Mouse (Mus musculus): ENCODE measurements around the gene Dagla. TPM values are rescaled to one million over a fixed set of nuclear protein-coding genes. Genes with fewer than 3 reads are reported as not detected.
A peak's percentile ranks its signal among the peaks of the same experiment; 100 is the strongest.

The Dagla gene
- polyA plus RNA-seq, 1 experiment from 2014 or later: 3.4 TPM

GRCm38 (mm10) chr19:10231016-10231415 is 73.7 kb downstream of the Dagla start:
- no peak for TF ChIP-seq CTCF (IDR thresholded peaks at IDR 0.05; ENCODE audit: low read depth)
- Histone ChIP-seq H3K9me3 (ENCODE audit: low read depth, low read length) (no peaks in the 10 kb centered on the region), H3K36me3 (ENCODE audit: insufficient read depth) (0 out of 2 replicates have a peak, but pooled peaks cover 9% of the 10 kb centered on the region), H3K4me1 (ENCODE audit: insufficient read depth) (peaks cover 4% of the 10 kb centered on the region; the same call in 1 of the 2 replicates), H3K27me3 (ENCODE audit: insufficient read depth, low read length) (no peaks in the 10 kb centered on the region), H3K9ac (no peak overlapping the region), H3K4me2 (no peak overlapping the region), H3K27ac (ENCODE audit: low read depth) (no peak overlapping the region; the same call in 1 of the 2 replicates), H3K4me3 (ENCODE audit: low read depth, low read length) (no peak overlapping the region)
- peak; percentile 60 for ATAC-seq (ENCODE audit: insufficient read depth)
- peak; percentile 67 for DNase-seq
- 19% methylated on average over 7 of the region's 7 CpGs for WGBS

- WGBS: 34% methylated on average over 4 of the region's 4 CpGs
- DNase-seq (peak; percentile 57), ATAC-seq (ENCODE audit: insufficient read depth) (no peak)
- 0 out of 2 replicates have a peak, but pooled peaks cover 12% of the 10 kb centered on the region for H3K36me3 ChIP-seq (ENCODE audit: insufficient read depth)
- no peaks in the 10 kb centered on the region for H3K9me3 ChIP-seq (ENCODE audit: low read depth, low read length)
- H3K4me3 ChIP-seq (ENCODE audit: low read depth, low read length): no peak overlapping the region
- H3K4me2 ChIP-seq: peak overlapping the region; percentile 57; the same call in 1 of the 2 replicates
- no peak overlapping the region for H3K9ac ChIP-seq
- peak overlapping the region; percentile 77 for H3K27ac ChIP-seq (ENCODE audit: low read depth)
- no peaks in the 10 kb centered on the region for H3K27me3 ChIP-seq (ENCODE audit: insufficient read depth, low read length)
- no peak for TF ChIP-seq CTCF (IDR thresholded peaks at IDR 0.05; ENCODE audit: low read depth)
- H3K4me1 ChIP-seq (ENCODE audit: insufficient read depth): peaks cover 12% of the 10 kb centered on the region
These were observed 78.9 kb downstream of the Dagla start for GRCm38 (mm10) chr19:10225767-10226166.

GRCm38 (mm10) chr19:10224637-10225453 is 79.8 kb downstream of the Dagla start:
- peak overlapping the region; percentile 48 for H3K9ac ChIP-seq
- no peaks in the 10 kb centered on the region for H3K9me3 ChIP-seq (ENCODE audit: low read depth, low read length)
- peak overlapping the region; percentile 18 for H3K4me3 ChIP-seq (ENCODE audit: low read depth, low read length)
- DNase-seq: peak; percentile 63
- WGBS: 10% methylated on average over 26 of the region's 26 CpGs
- peaks cover 12% of the 10 kb centered on the region for H3K4me1 ChIP-seq (ENCODE audit: insufficient read depth)
- H3K4me2 ChIP-seq: peak overlapping the region; percentile 57
- peak; percentile 33; the same call in 1 of the 2 replicates for TF ChIP-seq CTCF (IDR thresholded peaks at IDR 0.05; ENCODE audit: low read depth)
- peak; percentile 53 for ATAC-seq (ENCODE audit: insufficient read depth)
- H3K36me3 ChIP-seq (ENCODE audit: insufficient read depth): peaks cover 17% of the 10 kb centered on the region; the same call in 1 of the 2 replicates
- H3K27ac ChIP-seq (ENCODE audit: low read depth): peak overlapping the region; percentile 77
- no peaks in the 10 kb centered on the region for H3K27me3 ChIP-seq (ENCODE audit: insufficient read depth, low read length)

DNA sequence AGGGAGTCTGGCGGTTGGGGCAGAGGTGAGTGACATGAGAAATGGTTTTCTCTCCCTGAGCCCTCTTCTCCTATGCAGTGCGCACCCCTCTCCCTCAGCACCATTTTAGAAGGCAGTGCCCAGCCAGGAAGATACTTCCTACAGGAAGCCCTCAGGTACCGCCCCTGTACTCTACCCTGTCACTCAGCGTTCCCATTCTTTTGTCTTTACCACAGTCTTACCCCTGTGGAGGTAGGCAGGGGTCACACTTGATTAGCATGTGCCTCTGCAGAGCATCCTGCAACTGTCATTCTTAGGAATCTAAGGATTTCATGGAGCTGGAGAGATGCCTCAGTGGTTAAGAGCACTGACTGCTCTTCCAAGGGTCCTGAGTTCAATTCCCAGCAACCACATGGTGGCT is 81.1 kb downstream of the Dagla start:
- H3K9me3 ChIP-seq (ENCODE audit: low read depth, low read length): no peaks in the 10 kb centered on the region
- H3K27ac ChIP-seq (ENCODE audit: low read depth): no peak overlapping the region
- H3K4me3 ChIP-seq (ENCODE audit: low read depth, low read length): no peak overlapping the region
- 72% methylated on average over 4 of the region's 4 CpGs for WGBS
- no peak overlapping the region for H3K9ac ChIP-seq
- H3K4me1 ChIP-seq (ENCODE audit: insufficient read depth): peaks cover 12% of the 10 kb centered on the region
- peaks cover 15% of the 10 kb centered on the region; the same call in 1 of the 2 replicates for H3K36me3 ChIP-seq (ENCODE audit: insufficient read depth)
- no peak overlapping the region for H3K4me2 ChIP-seq
- DNase-seq (no peak), ATAC-seq (ENCODE audit: insufficient read depth) (no peak)
- H3K27me3 ChIP-seq (ENCODE audit: insufficient read depth, low read length): no peaks in the 10 kb centered on the region
- no peak for TF ChIP-seq CTCF (IDR thresholded peaks at IDR 0.05; ENCODE audit: low read depth)

DNA sequence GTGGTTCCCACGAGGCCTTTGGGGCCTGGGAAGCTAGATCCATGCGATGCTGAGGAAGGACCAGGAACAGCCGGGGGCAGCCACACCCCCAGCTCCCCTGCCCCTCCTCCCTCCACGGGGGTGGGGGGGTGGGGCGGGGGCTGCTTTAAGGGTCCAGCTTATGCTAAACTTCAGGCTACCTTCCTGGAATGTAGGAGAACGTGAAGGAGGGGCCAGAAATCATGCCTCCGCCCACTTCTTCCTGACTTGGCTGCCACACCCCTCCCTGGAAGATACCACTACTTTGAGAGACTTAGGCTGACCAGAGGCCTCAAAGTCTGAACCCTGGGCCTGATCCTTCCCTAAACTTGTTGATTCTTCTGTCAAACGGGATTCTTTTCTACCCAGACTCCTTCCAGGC is 82.0 kb downstream of the Dagla start:
- Histone ChIP-seq H3K4me2 (no peak overlapping the region), H3K9me3 (ENCODE audit: low read depth, low read length) (no peaks in the 10 kb centered on the region), H3K4me3 (ENCODE audit: low read depth, low read length) (no peak overlapping the region), H3K36me3 (ENCODE audit: insufficient read depth) (peaks cover 16% of the 10 kb centered on the region; the same call in 1 of the 2 replicates), H3K9ac (no peak overlapping the region), H3K4me1 (ENCODE audit: insufficient read depth) (peaks cover 12% of the 10 kb centered on the region), H3K27ac (ENCODE audit: low read depth) (no peak overlapping the region), H3K27me3 (ENCODE audit: insufficient read depth, low read length) (no peaks in the 10 kb centered on the region)
- whole genome bisulfite sequencing: 25% methylated on average over 8 of the region's 8 CpGs
- TF ChIP-seq CTCF (IDR thresholded peaks at IDR 0.05; ENCODE audit: low read depth): no peak
- ATAC-seq (ENCODE audit: insufficient read depth) (no peak), DNase-seq (peak; percentile 41)

GRCm38 (mm10) chr19:10221585-10221984 is 83.1 kb downstream of the Dagla start:
- ATAC-seq (ENCODE audit: insufficient read depth) (no peak), DNase-seq (no peak)
- no peaks in the 10 kb centered on the region for H3K9me3 ChIP-seq (ENCODE audit: low read depth, low read length)
- H3K27me3 ChIP-seq (ENCODE audit: insufficient read depth, low read length): no peaks in the 10 kb centered on the region
- no peak overlapping the region for H3K27ac ChIP-seq (ENCODE audit: low read depth)
- 38% methylated on average over 4 of the region's 4 CpGs for WGBS
- H3K9ac ChIP-seq: no peak overlapping the region
- no peak for TF ChIP-seq CTCF (IDR thresholded peaks at IDR 0.05; ENCODE audit: low read depth)
- H3K4me1 ChIP-seq (ENCODE audit: insufficient read depth): peaks cover 12% of the 10 kb centered on the region
- no peak overlapping the region for H3K4me3 ChIP-seq (ENCODE audit: low read depth, low read length)
- peaks cover 19% of the 10 kb centered on the region; the same call in 1 of the 2 replicates for H3K36me3 ChIP-seq (ENCODE audit: insufficient read depth)
- no peak overlapping the region for H3K4me2 ChIP-seq

DNA sequence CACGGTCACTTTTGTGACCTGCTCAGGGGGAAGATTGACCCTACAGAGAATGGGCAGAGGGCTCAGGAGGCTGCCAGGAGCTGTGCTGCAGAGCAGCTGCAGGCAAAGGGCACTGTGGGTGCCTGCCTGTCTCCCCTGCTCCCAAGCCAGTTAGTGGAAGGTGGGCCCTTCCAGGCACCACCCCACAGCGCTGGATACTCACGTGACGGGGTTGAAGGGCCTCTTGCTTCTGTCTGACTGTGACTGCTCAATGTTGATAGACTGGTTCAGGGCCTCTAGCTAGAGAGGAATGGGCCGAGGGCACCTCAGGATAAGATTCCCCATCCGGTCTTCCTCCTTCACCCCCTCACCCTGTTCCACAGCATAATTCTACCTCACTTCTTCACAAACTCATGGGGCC is 85.1 kb downstream of the Dagla start:
- peak; percentile 28 for DNase-seq
- no peak for TF ChIP-seq CTCF (IDR thresholded peaks at IDR 0.05; ENCODE audit: low read depth)
- Histone ChIP-seq H3K36me3 (ENCODE audit: insufficient read depth) (peaks cover 19% of the 10 kb centered on the region; the same call in 1 of the 2 replicates), H3K9me3 (ENCODE audit: low read depth, low read length) (no peaks in the 10 kb centered on the region), H3K9ac (no peak overlapping the region), H3K4me2 (no peak overlapping the region), H3K27ac (ENCODE audit: low read depth) (no peak overlapping the region), H3K4me3 (ENCODE audit: low read depth, low read length) (no peak overlapping the region), H3K27me3 (ENCODE audit: insufficient read depth, low read length) (no peaks in the 10 kb centered on the region), H3K4me1 (ENCODE audit: insufficient read depth) (no peaks in the 10 kb centered on the region; the same call in 1 of the 2 replicates)
- 54% methylated on average over 6 of the region's 6 CpGs for WGBS
- ATAC-seq (ENCODE audit: insufficient read depth): peak; percentile 36

Data from lung, embryonic 14.5 days (tissue).